Mouse (Mus musculus) heart, adult 10 weeks (tissue): ENCODE results near the gene Dus3l. TPM values are rescaled to one million over a fixed set of nuclear protein-coding genes. Genes with fewer than 3 reads are reported as not detected.

Experiments
- polyA plus RNA-seq: library from polyadenylated mRNA; stranded (reverse); fragments of 350-450 nt; fragmentation: Illumina TruSeq; extraction: RNeasy Lipid Tissue Mini Kit (QIAGEN cat#74804); gene quantifications from one replicate; pipeline ENCODE4 v1.2.3, GENCODE M21; 2014; ENCODE audit warnings: low read depth, low replicate concordance

The Dus3l gene
- polyA plus RNA-seq: 21.5 TPM

DNA sequence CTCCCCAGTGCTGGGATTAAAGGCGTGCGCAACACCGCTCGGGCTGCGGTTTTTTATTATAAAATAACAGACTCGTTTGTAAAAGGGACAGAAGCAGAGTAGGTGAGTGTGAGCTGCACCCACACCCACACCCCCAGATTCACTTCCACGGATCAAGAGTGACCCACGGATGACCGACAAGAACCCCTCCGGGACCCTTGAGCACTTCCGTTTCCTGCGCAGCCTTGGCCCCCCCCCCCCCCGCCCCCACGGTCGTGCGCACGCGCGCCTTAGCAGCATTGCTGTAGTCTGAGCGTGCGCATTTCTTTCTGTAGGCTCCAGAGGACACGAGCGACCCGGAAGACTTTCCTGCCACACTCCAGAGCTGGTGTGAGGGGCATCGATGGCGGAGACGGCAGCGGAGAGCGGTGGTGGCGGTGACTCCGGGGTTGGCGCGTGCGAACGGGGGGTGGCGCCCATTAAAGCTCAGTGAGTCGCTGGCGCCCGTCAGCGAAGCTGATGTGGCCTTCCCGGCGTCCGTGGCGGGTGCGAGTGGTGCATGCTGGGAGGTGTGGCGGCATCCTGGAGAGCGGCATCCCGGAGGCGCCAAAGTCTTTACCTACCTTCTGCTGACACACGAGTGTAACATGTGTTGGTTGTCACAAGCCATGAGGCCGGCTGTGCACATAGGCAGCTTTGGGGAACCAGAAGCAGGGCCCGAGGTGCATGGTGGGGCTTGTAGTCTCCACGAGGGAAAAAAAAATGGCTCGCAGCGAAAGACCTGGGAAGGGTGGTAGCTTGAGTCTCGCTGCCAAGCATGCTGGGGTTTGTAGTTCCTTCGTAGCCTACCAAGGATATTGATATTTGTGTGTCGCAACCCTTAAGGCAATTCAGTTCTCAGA is at the start of gene Dus3l:
TSS of gene Dus3l (plus strand) at position 284 of the 881 bp plus-strand sequence.

DNA sequence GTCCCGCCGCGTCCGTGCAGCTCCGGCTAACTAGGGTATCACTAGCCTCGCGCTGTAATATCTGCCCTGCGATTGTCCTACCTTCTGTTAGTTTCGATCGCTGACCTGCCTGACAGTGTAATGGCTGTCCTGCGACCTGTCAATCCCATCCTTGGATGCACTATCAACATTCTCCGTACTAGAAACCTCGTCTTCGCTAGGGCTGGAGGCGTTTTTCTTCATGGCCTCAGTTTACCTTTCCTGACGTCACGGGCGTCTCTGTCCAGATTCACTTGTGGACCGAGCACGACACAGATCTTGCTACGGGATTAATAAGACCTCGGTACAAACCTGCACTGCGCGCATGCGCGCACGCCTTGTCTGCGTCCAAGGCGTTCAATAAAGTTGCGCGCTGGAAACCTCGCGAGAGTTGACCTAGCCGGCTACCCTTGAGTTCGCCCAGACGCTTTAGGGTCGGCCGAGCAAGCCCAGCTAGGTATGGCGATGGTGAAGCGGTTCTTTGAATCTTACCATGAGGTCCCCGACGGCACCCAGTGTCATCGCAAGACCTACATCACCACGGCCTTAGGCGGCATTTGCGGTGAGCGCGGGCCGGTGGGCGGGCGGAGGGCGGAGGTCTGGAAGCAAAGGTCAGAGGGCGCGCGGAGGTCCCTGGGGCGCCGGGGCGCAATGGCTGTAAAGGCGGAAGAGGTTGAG is 47.0 kb upstream of the Dus3l start, which contains the start of the genes Ndufa11 and Vmac:
TSS of gene Ndufa11 (plus strand) at position 405 of the 696 bp plus-strand sequence.
TSS of gene Vmac (minus strand) at position 660 of the 696 bp plus-strand sequence.

DNA sequence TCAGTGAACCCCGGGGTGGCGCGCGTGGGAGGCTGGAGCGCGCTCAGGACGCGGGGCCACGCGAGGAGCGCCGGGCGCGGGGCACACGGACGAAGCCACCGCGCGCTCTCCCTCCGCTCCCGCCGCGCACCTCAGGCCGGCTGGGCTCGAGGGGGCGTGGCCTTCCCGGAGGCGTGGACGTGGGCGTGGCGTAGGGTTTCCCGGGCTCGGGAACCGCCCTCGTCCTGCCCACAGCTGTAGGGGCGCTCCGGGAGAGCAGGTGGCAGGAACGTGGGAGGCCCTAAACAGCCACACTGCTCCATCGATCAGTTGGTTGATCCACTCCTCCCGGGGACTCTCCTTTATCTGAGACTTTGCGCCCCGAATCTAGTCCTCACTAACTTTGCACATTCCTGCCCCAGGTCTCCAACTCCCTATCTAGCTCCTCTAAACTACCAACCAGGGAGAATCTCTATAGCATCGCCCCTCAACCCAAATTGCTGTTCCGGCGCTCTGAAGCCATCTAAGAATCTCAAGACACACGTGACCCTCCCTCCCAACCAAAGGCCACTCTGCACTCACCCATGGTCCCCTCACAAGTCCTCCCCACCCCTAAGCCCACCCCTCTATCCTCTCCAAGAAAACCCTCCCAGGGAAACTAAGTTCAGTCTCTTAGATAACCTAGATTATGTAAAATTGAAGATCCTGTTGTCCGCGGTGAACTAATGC is 7.0 kb upstream of the Dus3l start, which contains the start of gene Nrtn:
TSS of gene Nrtn (minus strand) at position 115 of the 708 bp plus-strand sequence.

DNA sequence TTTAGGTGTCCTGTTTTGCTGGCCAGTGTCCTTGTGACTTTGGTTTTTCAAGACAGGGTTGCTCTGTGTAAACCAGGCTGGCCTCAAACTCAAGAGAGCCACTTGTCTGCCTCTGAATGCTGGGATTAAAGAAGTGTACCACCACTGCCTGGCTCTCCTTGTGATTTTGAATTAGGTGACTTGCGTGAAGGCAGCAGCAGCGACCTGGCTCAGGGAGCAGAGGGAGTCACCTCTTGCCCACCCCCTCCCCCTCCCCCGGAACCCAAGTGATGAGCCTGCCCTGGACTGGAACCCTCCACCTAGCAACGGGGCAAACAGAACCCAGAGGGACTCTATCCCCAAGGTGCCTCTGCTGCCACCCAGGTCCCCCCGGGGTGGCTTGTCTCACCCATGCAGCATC is 5.4 kb downstream of the Dus3l start, which contains the start of gene Prr22:
TSS of gene Prr22 (plus strand) at position 301 of the 400 bp plus-strand sequence.

Other genes with a start within 250 kb of the Dus3l start
- gene Gm20219, start 210.4 kb upstream of the Dus3l start, polyA plus RNA-seq: not detected
- 63.1 TPM for gene Safb2, start 180.2 kb upstream of the Dus3l start, polyA plus RNA-seq
- 89.3 TPM for gene Safb, start 179.9 kb upstream of the Dus3l start, polyA plus RNA-seq
- gene 2410015M20Rik, start 155.0 kb upstream of the Dus3l start, polyA plus RNA-seq: 302 TPM
- 1,063 TPM for gene Rpl36, start 151.3 kb upstream of the Dus3l start, polyA plus RNA-seq
- gene Lonp1, start 137.9 kb upstream of the Dus3l start, polyA plus RNA-seq: 125 TPM
- not detected for gene Catsperd, start 136.6 kb upstream of the Dus3l start, polyA plus RNA-seq
- 35.0 TPM for gene Ranbp3, start 91.5 kb upstream of the Dus3l start, polyA plus RNA-seq
- gene Ndufa11, start 47.0 kb upstream of the Dus3l start, polyA plus RNA-seq: 933 TPM
- gene Vmac, start 46.7 kb upstream of the Dus3l start, polyA plus RNA-seq: 5.9 TPM
- 10.2 TPM for gene Nrtn, start 7.2 kb upstream of the Dus3l start, polyA plus RNA-seq
- 1.6 TPM for gene Prr22, start 5.5 kb downstream of the Dus3l start, polyA plus RNA-seq
- 4.3 TPM for gene Rfx2, start 66.3 kb downstream of the Dus3l start, polyA plus RNA-seq
- gene Acsbg2, start 109.7 kb downstream of the Dus3l start, polyA plus RNA-seq: not detected
- not detected for gene 1700061G19Rik, start 110.7 kb downstream of the Dus3l start, polyA plus RNA-seq
- gene Mllt1, start 170.7 kb downstream of the Dus3l start, polyA plus RNA-seq: 23.8 TPM
- not detected for gene Acer1, start 217.4 kb downstream of the Dus3l start, polyA plus RNA-seq
- 107 TPM for gene Clpp, start 225.5 kb downstream of the Dus3l start, polyA plus RNA-seq
- gene Alkbh7, start 232.6 kb downstream of the Dus3l start, polyA plus RNA-seq: 73.4 TPM
- gene Pspn, start 235.3 kb downstream of the Dus3l start, polyA plus RNA-seq: not detected
- gene Gtf2f1, start 246.5 kb downstream of the Dus3l start, polyA plus RNA-seq: 29.0 TPM
- not detected for gene Gm17949, start 246.7 kb downstream of the Dus3l start, polyA plus RNA-seq